Mouse (Mus musculus) megakaryocyte, adult 5-6 weeks (primary cell): ENCODE measurements at regions not wholly inside any gene's neighbourhood (a gene's known extent, or its start where the extent isn't known, plus 50 kb on each side); places are given as distances from the start of the nearest gene placed in this dataset.

Experiments used
- ATAC-seq: 2 replicates; pipeline ENCODE4 v1.8.0; 2016; ENCODE audit warnings: mild to moderate bottlenecking, inconsistent platforms; ENCODE audit not compliant: poor library complexity, severe bottlenecking

- ATAC-seq, result no peak
These were observed 71.4 kb upstream of the Elovl5 start for GRCm38 (mm10) chr9:77845664-77846290.

GRCm38 (mm10) chr9:77848580-77848979 lies 68.6 kb upstream of the Elovl5 start:
- no peak for ATAC-seq

GRCm38 (mm10) chr9:77849343-77849742 lies 67.8 kb upstream of the Elovl5 start:
- ATAC-seq, result no peak

GRCm38 (mm10) chr9:77851336-77851735 lies 65.8 kb upstream of the Elovl5 start:
- no peak for ATAC-seq

GRCm38 (mm10) chr9:77857091-77858058 lies 59.8 kb upstream of the Elovl5 start:
- ATAC-seq, result no peak

GRCm38 (mm10) chr9:77858127-77858794 lies 58.9 kb upstream of the Elovl5 start:
- ATAC-seq, result peak; percentile 97
